50 mouse cellular contexts compared by ENCODE assay signal in the genomic region with DNA sequence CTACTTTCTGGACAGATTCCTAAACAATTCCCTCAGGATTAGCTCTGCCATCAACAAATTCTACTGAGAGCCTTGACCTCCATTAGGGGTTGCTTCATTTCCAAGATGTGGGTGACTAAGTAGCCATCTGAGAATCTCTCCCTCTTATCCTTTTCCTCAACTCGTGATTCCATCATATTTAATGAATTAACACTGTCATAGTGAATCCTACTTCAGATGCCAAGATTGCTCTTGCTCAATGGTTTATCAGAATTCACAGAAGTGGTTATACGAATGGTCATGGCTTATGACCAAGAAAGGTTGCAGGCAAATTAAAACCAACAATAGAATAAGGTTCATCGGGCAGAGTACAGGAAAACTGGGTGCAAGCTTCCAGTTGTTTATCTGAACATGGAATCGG. TPM values are rescaled to one million over a fixed set of nuclear protein-coding genes. Genes with fewer than 3 reads are reported as not detected.
"Had no signal": no experiment of that assay in that cellular context is flagged by ENCODE, and none has a peak within 500 bp of the region (broad histone marks: within the 10 kb centered on the region; RNA-seq: fewer than 3 reads in every experiment).

No protein-coding gene starts in this region.

- DNase-seq: heart, postnatal 10 days; heart, postnatal 14 days; heart, postnatal 36 days; heart, postnatal 4 days; kidney, adult 11 months; kidney, adult 18-20 months; kidney, adult 2 months; kidney, adult 8-10 months; kidney, adult 9 months; kidney, postnatal 10 days; kidney, postnatal 14 days; kidney, postnatal 25 days; kidney, postnatal 36 days; kidney, postnatal 4 days; layer of hippocampus, adult 9-11 months; layer of hippocampus, postnatal 36 days had no signal

- H3K36me3 ChIP-seq: heart, embryonic 10.5 days; heart, embryonic 12.5 days; heart, embryonic 13.5 days; heart, embryonic 15.5 days; hindbrain, embryonic 10.5 days; hindbrain, embryonic 12.5 days; hindbrain, embryonic 13.5 days; hindbrain, embryonic 15.5 days; intestine, embryonic 15.5 days; kidney, embryonic 15.5 days had no signal

- H3K27ac ChIP-seq: heart, embryonic 10.5 days; heart, embryonic 13.5 days; heart, embryonic 15.5 days; hindbrain, embryonic 10.5 days; hindbrain, embryonic 12.5 days; hindbrain, embryonic 13.5 days; hindbrain, embryonic 14.5 days; hindbrain, embryonic 15.5 days; hindbrain, postnatal 0 days; intestine, embryonic 15.5 days; kidney, embryonic 15.5 days; kidney, postnatal 0 days; layer of hippocampus, adult 2 months had no signal

- H3K9ac ChIP-seq: heart, embryonic 12.5 days; heart, embryonic 13.5 days; heart, embryonic 15.5 days; hindbrain, embryonic 12.5 days; hindbrain, embryonic 13.5 days; hindbrain, embryonic 14.5 days; hindbrain, embryonic 15.5 days; intestine, embryonic 15.5 days; kidney, embryonic 15.5 days had no signal

- H3K4me3 ChIP-seq: heart, embryonic 10.5 days; heart, embryonic 12.5 days; heart, embryonic 13.5 days; heart, embryonic 15.5 days; hindbrain, embryonic 10.5 days; hindbrain, embryonic 12.5 days; hindbrain, embryonic 13.5 days; hindbrain, embryonic 15.5 days; intestine, embryonic 15.5 days; kidney, embryonic 15.5 days; layer of hippocampus, adult 2 months had no signal

- H3K9me3 ChIP-seq: heart, embryonic 10.5 days; heart, embryonic 12.5 days; heart, embryonic 13.5 days; heart, embryonic 15.5 days; hindbrain, embryonic 10.5 days; hindbrain, embryonic 12.5 days; hindbrain, embryonic 13.5 days; hindbrain, embryonic 15.5 days; intestine, embryonic 15.5 days; kidney, embryonic 15.5 days had no signal

- H3K27me3 ChIP-seq: hindbrain, embryonic 15.5 days had no signal

- H3K4me2 ChIP-seq: heart, embryonic 11.5 days; heart, embryonic 12.5 days; heart, embryonic 13.5 days; heart, embryonic 15.5 days; hindbrain, embryonic 12.5 days; hindbrain, embryonic 13.5 days; hindbrain, embryonic 14.5 days; hindbrain, embryonic 15.5 days; intestine, embryonic 15.5 days; kidney, embryonic 15.5 days had no signal

- ATAC-seq: hindbrain, embryonic 16.5 days; hindbrain, postnatal 0 days; inflammation-experienced regulatory T-cells, adult 6 months; intestine, embryonic 15.5 days; intestine, embryonic 16.5 days; intestine, postnatal 0 days had no signal

RNA-seq across cellular contexts. Expression of a gene that starts 3.1 kb away (rescaled TPM):
- total RNA-seq: heart, postnatal 10 days; heart, postnatal 14 days; heart, postnatal 25 days; heart, postnatal 36 days; heart, postnatal 4 days; hematopoietic stem cell, adult 5-6 weeks; hindbrain, postnatal 0 days; layer of hippocampus, adult 18-20 months; layer of hippocampus, adult 2 months; layer of hippocampus, adult 8-10 months; layer of hippocampus, postnatal 10 days; layer of hippocampus, postnatal 14 days; layer of hippocampus, postnatal 25 days; layer of hippocampus, postnatal 36 days had no signal
- polyA plus RNA-seq: heart, embryonic 10.5 days; heart, embryonic 11.5 days; heart, embryonic 13.5 days; heart, embryonic 14.5 days; heart, embryonic 15.5 days; heart, embryonic 16.5 days; heart, postnatal 0 days; hindbrain, embryonic 10.5 days; hindbrain, embryonic 11.5 days; hindbrain, embryonic 13.5 days; hindbrain, embryonic 16.5 days; inflammation-experienced regulatory T-cells, adult 6 months; intestine, embryonic 14.5 days; intestine, embryonic 15.5 days; intestine, embryonic 16.5 days; intestine, postnatal 0 days; kidney, adult 2 months; kidney, embryonic 14.5 days; kidney, embryonic 15.5 days; kidney, embryonic 16.5 days; kidney, postnatal 0 days; large intestine, adult 2 months had no signal

RNA-seq across cellular contexts. Expression of a gene that starts 3.2 kb away (rescaled TPM):
- total RNA-seq: heart, postnatal 10 days; heart, postnatal 14 days; heart, postnatal 25 days; heart, postnatal 36 days; heart, postnatal 4 days; hematopoietic stem cell, adult 5-6 weeks; hindbrain, postnatal 0 days; layer of hippocampus, adult 18-20 months; layer of hippocampus, adult 2 months; layer of hippocampus, adult 8-10 months; layer of hippocampus, postnatal 10 days; layer of hippocampus, postnatal 14 days; layer of hippocampus, postnatal 25 days; layer of hippocampus, postnatal 36 days had no signal
- polyA plus RNA-seq: heart, embryonic 11.5 days; heart, embryonic 12.5 days; heart, embryonic 13.5 days; heart, embryonic 14.5 days; heart, embryonic 15.5 days; heart, embryonic 16.5 days; heart, postnatal 0 days; hindbrain, embryonic 11.5 days; hindbrain, embryonic 12.5 days; inflammation-experienced regulatory T-cells, adult 6 months; intestine, embryonic 14.5 days; intestine, embryonic 15.5 days; intestine, postnatal 0 days; kidney, embryonic 14.5 days; kidney, embryonic 15.5 days; kidney, embryonic 16.5 days; kidney, postnatal 0 days; large intestine, adult 2 months had no signal

RNA-seq across cellular contexts. Expression of a gene that starts 4.4 kb away (rescaled TPM):
- total RNA-seq: heart, postnatal 10 days; heart, postnatal 14 days; heart, postnatal 25 days; heart, postnatal 36 days; heart, postnatal 4 days; hematopoietic stem cell, adult 5-6 weeks; hindbrain, postnatal 0 days; layer of hippocampus, adult 18-20 months; layer of hippocampus, adult 2 months; layer of hippocampus, adult 8-10 months; layer of hippocampus, postnatal 10 days; layer of hippocampus, postnatal 14 days; layer of hippocampus, postnatal 25 days; layer of hippocampus, postnatal 36 days had no signal
- polyA plus RNA-seq: heart, embryonic 10.5 days; heart, embryonic 11.5 days; heart, embryonic 12.5 days; heart, embryonic 14.5 days; heart, embryonic 15.5 days; heart, embryonic 16.5 days; heart, postnatal 0 days; hindbrain, embryonic 10.5 days; hindbrain, embryonic 11.5 days; hindbrain, embryonic 12.5 days; hindbrain, embryonic 14.5 days; hindbrain, postnatal 0 days; inflammation-experienced regulatory T-cells, adult 6 months; intestine, embryonic 14.5 days; intestine, embryonic 15.5 days; intestine, embryonic 16.5 days; intestine, postnatal 0 days; kidney, adult 2 months; kidney, embryonic 14.5 days; kidney, embryonic 15.5 days; kidney, embryonic 16.5 days; kidney, postnatal 0 days; large intestine, adult 2 months had no signal
